Mouse (Mus musculus) midbrain, embryonic 12.5 days (tissue): ENCODE data around the gene Clec4a1. TPM values are rescaled to one million over a fixed set of nuclear protein-coding genes. Genes with fewer than 3 reads are reported as not detected.

Source experiments
- ATAC-seq: fragments of 200-750 bp; cut with Nextera tagmentation; 2 replicates; pipeline ENCODE4 v1.8.0; 2017; ENCODE audit warnings: low read depth, moderate TSS enrichment, moderate library complexity; ENCODE audit not compliant: low FRiP score
- H3K27ac ChIP-seq: fragments of 300-500 bp; sonication (generic); replicated peaks from 2 replicates; pipeline ENCODE4 v1.5.1; 2016; ENCODE audit warnings: mild to moderate bottlenecking
- H3K27me3 ChIP-seq: fragments of 300-500 bp; sonication (generic); 2 replicates; pipeline ENCODE4 v1.6.1; 2016; ENCODE audit warnings: mild to moderate bottlenecking
- H3K36me3 ChIP-seq: fragments of 300-500 bp; sonication (generic); 2 replicates; pipeline ENCODE4 v1.6.1; 2016
- H3K4me1 ChIP-seq: fragments of 300-500 bp; sonication (generic); 2 replicates; pipeline ENCODE4 v1.6.1; 2016
- H3K4me2 ChIP-seq: fragments of 300-500 bp; sonication (generic); replicated peaks from 2 replicates; pipeline ENCODE4 v1.6.1; 2016; ENCODE audit warnings: mild to moderate bottlenecking, moderate library complexity
- H3K4me3 ChIP-seq: fragments of 300-500 bp; sonication (generic); 2 replicates; pipeline ENCODE4 v1.5.1; 2016; ENCODE audit warnings: mild to moderate bottlenecking
- H3K9ac ChIP-seq: fragments of 300-500 bp; sonication (generic); replicated peaks from 2 replicates; pipeline ENCODE4 v1.6.1; 2016; ENCODE audit warnings: mild to moderate bottlenecking, moderate library complexity
- H3K9me3 ChIP-seq: fragments of 300-500 bp; sonication (generic); 2 replicates; pipeline ENCODE4 v1.6.1; 2016; ENCODE audit warnings: mild to moderate bottlenecking
- whole genome bisulfite sequencing: fragments of 180-500 bp; shearing (Covaris S2); methylation state at CpG from one replicate; pipeline ENCODE4 v1.1.7; 2016; 5-methylcytosine and 5-hydroxymethylcytosine counted together
- polyA plus RNA-seq: library from polyadenylated mRNA; unstranded; fragments of >200 nt; fragmentation: Nextera tagmentation; extraction: Ambion mirVana; gene quantifications from 2 replicates; pipeline ENCODE4 v1.2.1, GENCODE M21; 2016

Clec4a1 gene
- 1.7 and 1.9 TPM in 2 replicates for polyA plus RNA-seq

GRCm38 (mm10) chr6:122921451-122921850 is at the start of gene Clec4a1:
Gene Clec4a1, plus strand, starts transcription at chr6:122921848.
- Histone ChIP-seq H3K27me3 (no peaks in the 10 kb centered on the region), H3K9ac (no peak within 1 kb of the TSS), H3K9me3 (no peaks in the 10 kb centered on the region), H3K27ac (no peak within 1 kb of the TSS), H3K36me3 (no peaks in the 10 kb centered on the region), H3K4me2 (no peak within 1 kb of the TSS), H3K4me3 (no peak within 1 kb of the TSS), H3K4me1 (no peaks in the 10 kb centered on the region)
- no peak for ATAC-seq
- WGBS: 64% methylated on average over 4 of the region's 4 CpGs

GRCm38 (mm10) chr6:122872800-122873199 is 48.8 kb upstream of the Clec4a1 start:
- H3K36me3 ChIP-seq: peaks cover 6% of the 10 kb centered on the region; the same call in 1 of the 2 replicates
- no peaks in the 10 kb centered on the region for H3K9me3 ChIP-seq
- H3K4me2 ChIP-seq: no peak overlapping the region
- H3K9ac ChIP-seq: no peak overlapping the region
- no peak for ATAC-seq
- H3K4me3 ChIP-seq: no peak overlapping the region
- peaks cover 10% of the 10 kb centered on the region for H3K4me1 ChIP-seq
- WGBS: 96% methylated on average over 5 of the region's 5 CpGs
- H3K27me3 ChIP-seq: 0 out of 2 replicates have a peak, but pooled peaks cover 4% of the 10 kb centered on the region
- H3K27ac ChIP-seq: no peak overlapping the region

- H3K4me2 ChIP-seq: peak within 1 kb of the TSS; percentile 59
- peak within 1 kb of the TSS; percentile 81 for H3K4me3 ChIP-seq
- H3K27me3 ChIP-seq: 0 out of 2 replicates have a peak, but pooled peaks cover 4% of the 10 kb centered on the region
- peaks cover 10% of the 10 kb centered on the region for H3K4me1 ChIP-seq
- WGBS: 7% methylated on average over 43 of the region's 43 CpGs
- ATAC-seq: peak; percentile 98
- H3K27ac ChIP-seq: peak within 1 kb of the TSS; percentile 91
- peak within 1 kb of the TSS; percentile 87 for H3K9ac ChIP-seq
- peaks cover 16% of the 10 kb centered on the region for H3K36me3 ChIP-seq
- no peaks in the 10 kb centered on the region for H3K9me3 ChIP-seq
Measured at GRCm38 (mm10) chr6:122873871-122874719, 47.6 kb upstream of the Clec4a1 start, which contains the start of gene Necap1. Gene Necap1, plus strand, starts transcription at chr6:122874474.

GRCm38 (mm10) chr6:122874720-122875389 is 46.8 kb upstream of the Clec4a1 start:
- WGBS: under 1% methylated on average over 31 of the region's 31 CpGs

GRCm38 (mm10) chr6:122879141-122879735 is 42.4 kb upstream of the Clec4a1 start:
- ATAC-seq: no peak
- no peak overlapping the region for H3K9ac ChIP-seq
- H3K27ac ChIP-seq: no peak overlapping the region
- H3K9me3 ChIP-seq: no peaks in the 10 kb centered on the region
- H3K4me1 ChIP-seq: peaks cover 10% of the 10 kb centered on the region
- H3K27me3 ChIP-seq: no peaks in the 10 kb centered on the region
- H3K4me3 ChIP-seq: no peak overlapping the region
- H3K36me3 ChIP-seq: peaks cover 58% of the 10 kb centered on the region
- 89% methylated on average over 7 of the region's 7 CpGs for WGBS
- H3K4me2 ChIP-seq: no peak overlapping the region

More at GRCm38 (mm10) chr6:122874720-122875389, 46.8 kb upstream of the Clec4a1 start:
- Histone ChIP-seq H3K27ac (peak overlapping the region; percentile 91), H3K4me2 (peak overlapping the region; percentile 59), H3K36me3 (peaks cover 17% of the 10 kb centered on the region), H3K9ac (peak overlapping the region; percentile 87), H3K4me3 (peak overlapping the region; percentile 81), H3K9me3 (no peaks in the 10 kb centered on the region), H3K4me1 (peaks cover 10% of the 10 kb centered on the region), H3K27me3 (0 out of 2 replicates have a peak, but pooled peaks cover 4% of the 10 kb centered on the region)
- peak; percentile 81 for ATAC-seq

GRCm38 (mm10) chr6:122879781-122880505 is 41.7 kb upstream of the Clec4a1 start:
- WGBS: 91% methylated on average over 7 of the region's 7 CpGs
- no peak for ATAC-seq
- H3K36me3 ChIP-seq: peaks cover 65% of the 10 kb centered on the region

GRCm38 (mm10) chr6:122881287-122881686 is 40.4 kb upstream of the Clec4a1 start:
- 95% methylated on average over 12 of the region's 12 CpGs for WGBS
- no peak overlapping the region for H3K4me3 ChIP-seq
- peaks cover 78% of the 10 kb centered on the region for H3K36me3 ChIP-seq
- no peak overlapping the region for H3K9ac ChIP-seq
- H3K27me3 ChIP-seq: no peaks in the 10 kb centered on the region
- no peak overlapping the region for H3K27ac ChIP-seq
- H3K4me2 ChIP-seq: no peak overlapping the region
- no peaks in the 10 kb centered on the region for H3K9me3 ChIP-seq
- ATAC-seq: no peak
- H3K4me1 ChIP-seq: no peaks in the 10 kb centered on the region

More at GRCm38 (mm10) chr6:122879781-122880505, 41.7 kb upstream of the Clec4a1 start:
- no peak overlapping the region for H3K9ac ChIP-seq
- no peaks in the 10 kb centered on the region for H3K9me3 ChIP-seq
- no peak overlapping the region for H3K4me2 ChIP-seq
- peaks cover 10% of the 10 kb centered on the region for H3K4me1 ChIP-seq
- H3K27me3 ChIP-seq: no peaks in the 10 kb centered on the region
- no peak overlapping the region for H3K4me3 ChIP-seq
- H3K27ac ChIP-seq: no peak overlapping the region

GRCm38 (mm10) chr6:122883603-122884002 is 38.0 kb upstream of the Clec4a1 start:
- Histone ChIP-seq H3K27ac (no peak overlapping the region), H3K4me1 (no peaks in the 10 kb centered on the region), H3K36me3 (peaks cover 88% of the 10 kb centered on the region), H3K4me2 (no peak overlapping the region), H3K9me3 (no peaks in the 10 kb centered on the region), H3K27me3 (no peaks in the 10 kb centered on the region), H3K4me3 (no peak overlapping the region), H3K9ac (no peak overlapping the region)
- WGBS: 94% methylated on average over 9 of the region's 9 CpGs
- no peak for ATAC-seq

- no peak for ATAC-seq
- H3K27me3 ChIP-seq: no peaks in the 10 kb centered on the region
- no peaks in the 10 kb centered on the region for H3K4me1 ChIP-seq
- no peak overlapping the region for H3K4me3 ChIP-seq
- H3K36me3 ChIP-seq: peaks cover 62% of the 10 kb centered on the region
- H3K27ac ChIP-seq: no peak overlapping the region
- no peak overlapping the region for H3K4me2 ChIP-seq
- H3K9ac ChIP-seq: no peak overlapping the region
- H3K9me3 ChIP-seq: no peaks in the 10 kb centered on the region
- 91% methylated on average over 2 of the region's 2 CpGs for WGBS
Measured at GRCm38 (mm10) chr6:122889599-122889998, 32.0 kb upstream of the Clec4a1 start.

GRCm38 (mm10) chr6:122892442-122893049 is 29.1 kb upstream of the Clec4a1 start:
- H3K4me1 ChIP-seq: no peaks in the 10 kb centered on the region
- H3K4me2 ChIP-seq: no peak overlapping the region
- 9% methylated on average over 2 of the region's 2 CpGs for WGBS
- no peaks in the 10 kb centered on the region for H3K27me3 ChIP-seq
- peaks cover 32% of the 10 kb centered on the region for H3K36me3 ChIP-seq
- no peak overlapping the region for H3K4me3 ChIP-seq
- H3K9me3 ChIP-seq: no peaks in the 10 kb centered on the region
- ATAC-seq: peak; percentile 59; the same call in 1 of the 2 replicates
- H3K9ac ChIP-seq: no peak overlapping the region
- no peak overlapping the region for H3K27ac ChIP-seq

- ATAC-seq: no peak
- H3K9me3 ChIP-seq: no peaks in the 10 kb centered on the region
- no peaks in the 10 kb centered on the region for H3K27me3 ChIP-seq
- H3K4me3 ChIP-seq: no peak overlapping the region
- H3K4me2 ChIP-seq: no peak overlapping the region
- H3K4me1 ChIP-seq: no peaks in the 10 kb centered on the region
- no peaks in the 10 kb centered on the region for H3K36me3 ChIP-seq
- WGBS: 86% methylated on average over 4 of the region's 4 CpGs
- no peak overlapping the region for H3K9ac ChIP-seq
- no peak overlapping the region for H3K27ac ChIP-seq
Measured at GRCm38 (mm10) chr6:122919922-122920321, 1.7 kb upstream of the Clec4a1 start.
